Comparison of ENCODE assay signal across 23 mouse cellular contexts in genomic region chr2:158161761-158162160, GRCm38 (mm10). TPM values are rescaled to one million over a fixed set of nuclear protein-coding genes. Genes with fewer than 3 reads are reported as not detected.
DNase-seq lines count a peak whose midpoint lies in the region; ATAC-seq and TF ChIP-seq lines count a peak whose summit lies in the region.
"Had no signal": no experiment of that assay in that cellular context is flagged by ENCODE, and none has a peak within 500 bp of the region (broad histone marks: within the 10 kb centered on the region; RNA-seq: fewer than 3 reads in every experiment).

No protein-coding gene starts in this region.

- no peaks in the 10 kb centered on the region for H3K36me3 ChIP-seq in lung, embryonic 14.5 days (ENCODE audit: insufficient read depth)
- no peaks in the 10 kb centered on the region for H3K36me3 ChIP-seq in midbrain, embryonic 10.5 days
- H3K36me3 ChIP-seq: embryonic facial prominence, embryonic 13.5 days; forebrain, embryonic 15.5 days; heart, embryonic 12.5 days; hindbrain, embryonic 13.5 days; kidney, embryonic 15.5 days; limb, embryonic 12.5 days; neural tube, embryonic 13.5 days had no signal

- H3K27ac ChIP-seq in lung, embryonic 14.5 days (ENCODE audit: low read depth): no peak overlapping the region; the same call in 1 of the 2 replicates
- H3K27ac ChIP-seq in midbrain, embryonic 10.5 days (replicated peaks): no peak overlapping the region
- H3K27ac ChIP-seq: embryonic facial prominence, embryonic 13.5 days; forebrain, embryonic 15.5 days; hindbrain, embryonic 13.5 days; kidney, embryonic 15.5 days; limb, embryonic 12.5 days; neural tube, embryonic 13.5 days had no signal

- 0 out of 2 replicates have a peak, but pooled peaks cover 11% of the 10 kb centered on the region for H3K4me1 ChIP-seq in lung, embryonic 14.5 days (ENCODE audit: insufficient read depth)
- peaks cover 33% of the 10 kb centered on the region for H3K4me1 ChIP-seq in midbrain, embryonic 10.5 days
- H3K4me1 ChIP-seq: forebrain, embryonic 15.5 days had no signal

- H3K9ac ChIP-seq in lung, embryonic 14.5 days: no peak overlapping the region
- H3K9ac ChIP-seq: embryonic facial prominence, embryonic 13.5 days; forebrain, embryonic 15.5 days; heart, embryonic 12.5 days; hindbrain, embryonic 13.5 days; kidney, embryonic 15.5 days; limb, embryonic 12.5 days; neural tube, embryonic 13.5 days had no signal

- no peaks in the 10 kb centered on the region for H3K9me3 ChIP-seq in lung, embryonic 14.5 days (ENCODE audit: low read depth, low read length)
- H3K9me3 ChIP-seq in midbrain, embryonic 10.5 days (replicated peaks): no peaks in the 10 kb centered on the region
- H3K9me3 ChIP-seq: embryonic facial prominence, embryonic 13.5 days; forebrain, embryonic 15.5 days; heart, embryonic 12.5 days; hindbrain, embryonic 13.5 days; kidney, embryonic 15.5 days; limb, embryonic 12.5 days; neural tube, embryonic 13.5 days had no signal

- no peak; the same call in 1 of the 2 replicates for ATAC-seq in lung, embryonic 14.5 days (ENCODE audit: insufficient read depth)
- peak; percentile 41 for ATAC-seq in granulocyte monocyte progenitor cell, adult 5-6 weeks (replicated peaks; ENCODE audit: poor library complexity, severe bottlenecking)
- peak; percentile 33; the same call in 1 of the 2 replicates for ATAC-seq in megakaryocyte progenitor cell, adult 5-6 weeks (replicated peaks; ENCODE audit: poor library complexity)
- ATAC-seq: forebrain, embryonic 15.5 days; inflammation-experienced regulatory T-cells, adult 6 months; Patski had no signal

- H3K4me3 ChIP-seq in lung, embryonic 14.5 days (ENCODE audit: low read depth, low read length): no peak overlapping the region
- no peak overlapping the region for H3K4me3 ChIP-seq in midbrain, embryonic 10.5 days
- H3K4me3 ChIP-seq: embryonic facial prominence, embryonic 13.5 days; forebrain, embryonic 15.5 days; heart, embryonic 12.5 days; hindbrain, embryonic 13.5 days; kidney, embryonic 15.5 days; limb, embryonic 12.5 days; neural tube, embryonic 13.5 days had no signal

- no peaks in the 10 kb centered on the region for H3K27me3 ChIP-seq in lung, embryonic 14.5 days (ENCODE audit: insufficient read depth, low read length)
- H3K27me3 ChIP-seq in midbrain, embryonic 10.5 days (ENCODE audit: low read depth, poor library complexity, severe bottlenecking): no peaks in the 10 kb centered on the region
- H3K27me3 ChIP-seq: embryonic facial prominence, embryonic 13.5 days; forebrain, embryonic 15.5 days; hindbrain, embryonic 13.5 days; kidney, embryonic 15.5 days; limb, embryonic 12.5 days; neural tube, embryonic 13.5 days; Patski had no signal

- no peak overlapping the region for H3K4me2 ChIP-seq in lung, embryonic 14.5 days
- H3K4me2 ChIP-seq: embryonic facial prominence, embryonic 13.5 days; forebrain, embryonic 15.5 days; heart, embryonic 12.5 days; hindbrain, embryonic 13.5 days; kidney, embryonic 15.5 days; limb, embryonic 12.5 days; midbrain, embryonic 11.5 days; neural tube, embryonic 13.5 days had no signal

- peak; percentile 61 for DNase-seq in lung, embryonic 14.5 days
- DNase-seq in lung, postnatal 36 days: no peak
- peak; percentile 48 for DNase-seq in CD4-positive, CD25-positive, alpha-beta regulatory T cell, adult 2 months (ENCODE audit: low read depth, low spot score)
- no peak for DNase-seq in midbrain, embryonic 10.5 days (ENCODE audit: low spot score)
- no peak for DNase-seq in urinary bladder, postnatal 25 days (ENCODE audit: low spot score)
- no peak for DNase-seq in embryo, embryonic 9.5 days (ENCODE audit: extremely low spot score)
- DNase-seq: adrenal gland, adult 8-10 months; cerebellum, adult 9-10 months; heart, postnatal 14 days; lung, adult 2 months; thymus, postnatal 14 days had no signal

- 55% methylated on average over 6 of the region's 6 CpGs for WGBS in lung, embryonic 14.5 days
- 89% methylated on average over 6 of the region's 6 CpGs for WGBS in midbrain, embryonic 10.5 days

- no peak for TF ChIP-seq CTCF in lung, embryonic 14.5 days (IDR thresholded peaks at IDR 0.05; ENCODE audit: low read depth)

RNA-seq across cellular contexts. Expression of gene Tgm2, which starts 15.5 kb away (rescaled TPM):
- polyA plus RNA-seq in lung, embryonic 14.5 days (2014; fragmentation: Nextera tagmentation; extraction: Ambion mirVana): 40.8 and 41.7 TPM in 2 replicates
- not detected in 2 replicates for total RNA-seq in granulocyte monocyte progenitor cell, adult 5-6 weeks (2014; fragmentation: Nextera tagmentation)
- 0.04 and 0.21 TPM in 2 replicates for total RNA-seq in granulocyte monocyte progenitor cell, adult 5-6 weeks (2017)
- total RNA-seq in megakaryocyte progenitor cell, adult 5-6 weeks (2015): 0.07 and 0.39 TPM in 2 replicates
- 0.58 and 1.5 TPM in 2 replicates for total RNA-seq in megakaryocyte progenitor cell, adult 5-6 weeks (2017)
- 9.0 and 10.0 TPM in 2 replicates for polyA plus RNA-seq in midbrain, embryonic 10.5 days (2016; fragmentation: Nextera tagmentation; extraction: Ambion mirVana)

Comparison
In these comparisons a context has a peak if more than half of its experiments do, and no peak if none do; other contexts are left out.
1. DNase-seq: peak in lung, embryonic 14.5 days (single experiment) and CD4-positive, CD25-positive, alpha-beta regulatory T cell, adult 2 months (single experiment); none in lung, postnatal 36 days (single experiment), midbrain, embryonic 10.5 days (single experiment), urinary bladder, postnatal 25 days (single experiment) and embryo, embryonic 9.5 days (single experiment).